Mouse (Mus musculus) myocyte (in vitro differentiated cells): Measurements from ENCODE around the gene Wtap. TPM values are rescaled to one million over a fixed set of nuclear protein-coding genes. Genes with fewer than 3 reads are reported as not detected.

Source experiments
- H3K27me3 ChIP-seq: one replicate; pipeline ENCODE4 v1.6.1; 2011; ENCODE audit not compliant: control insufficient read depth, insufficient read depth, insufficient read length
- H3K36me3 ChIP-seq: one replicate; pipeline ENCODE4 v1.6.1; 2011; ENCODE audit not compliant: control insufficient read depth, insufficient read depth
- H3K4me2 ChIP-seq: one replicate; pipeline ENCODE4 v1.6.1; 2011; ENCODE audit warnings: low read depth, control low read depth
- H3K4me3 ChIP-seq: one replicate; pipeline ENCODE4 v1.5.1; 2011; ENCODE audit warnings: mild to moderate bottlenecking, control low read depth, moderate library complexity
- H3K79me2 ChIP-seq: one replicate; pipeline ENCODE4 v1.6.1; 2011; ENCODE audit not compliant: control insufficient read depth, insufficient read depth
- H3ac ChIP-seq: one replicate; pipeline ENCODE4 v1.6.1; 2011; ENCODE audit not compliant: control insufficient read depth, insufficient read length
- CEBPB ChIP-seq: IDR thresholded peaks from 2 replicates; pipeline ENCODE4 v1.6.1; 2011; ENCODE audit warnings: mild to moderate bottlenecking, moderate library complexity; ENCODE audit not compliant: poor library complexity, insufficient read depth, severe bottlenecking
- E2F4 ChIP-seq: IDR thresholded peaks from one replicate; pipeline ENCODE4 v1.6.1; 2011; ENCODE audit warnings: mild to moderate bottlenecking, control low read depth, moderate library complexity; ENCODE audit not compliant: insufficient read depth
- MAX ChIP-seq: IDR thresholded peaks from one replicate; pipeline ENCODE4 v1.6.1; 2011; ENCODE audit warnings: low read depth, mild to moderate bottlenecking, control low read depth
- MYOD1 ChIP-seq, 3 experiments: IDR thresholded peaks; one replicate each; pipeline ENCODE4 v1.6.1; 2011; ENCODE audit warnings: control low read depth in 2 of 3, low read depth in 2 of 3, mild to moderate bottlenecking in 2 of 3, moderate library complexity in 1 of 3; ENCODE audit not compliant: insufficient read length in 2 of 3, control insufficient read depth in 1 of 3
- MYOG ChIP-seq, 3 experiments: IDR thresholded peaks; one replicate each; pipeline ENCODE4 v1.6.1; 2011; ENCODE audit warnings: control low read depth in 2 of 3, low read depth in 2 of 3, mild to moderate bottlenecking in 2 of 3; ENCODE audit not compliant: insufficient read length in 2 of 3, control insufficient read depth in 1 of 3, insufficient read depth in 1 of 3
- POLR2A ChIP-seq: IDR thresholded peaks from one replicate; pipeline ENCODE4 v1.6.1; 2011; ENCODE audit warnings: low read depth, mild to moderate bottlenecking, control low read depth, moderate library complexity; ENCODE audit not compliant: insufficient read length
- POLR2AphosphoS2 ChIP-seq: IDR thresholded peaks from one replicate; pipeline ENCODE4 v1.6.1; 2011; ENCODE audit warnings: low read depth, control low read depth; ENCODE audit not compliant: insufficient read length
- REST ChIP-seq: IDR thresholded peaks from one replicate; pipeline ENCODE4 v1.6.1; 2011; ENCODE audit warnings: mild to moderate bottlenecking, control low read depth, moderate library complexity; ENCODE audit not compliant: insufficient read depth, insufficient read length
- SRF ChIP-seq: IDR thresholded peaks from one replicate; pipeline ENCODE4 v1.6.1; 2011; ENCODE audit warnings: low read depth; ENCODE audit not compliant: control insufficient read depth, insufficient read length
- TCF12 ChIP-seq: IDR thresholded peaks from one replicate; pipeline ENCODE4 v1.6.1; 2011; ENCODE audit warnings: mild to moderate bottlenecking, control low read depth; ENCODE audit not compliant: poor library complexity, insufficient read depth, severe bottlenecking
- TCF3 ChIP-seq: IDR thresholded peaks from one replicate; pipeline ENCODE4 v1.6.1; 2011; ENCODE audit warnings: low read depth, control low read depth; ENCODE audit not compliant: insufficient read length
- USF1 ChIP-seq: IDR thresholded peaks from one replicate; pipeline ENCODE4 v1.6.1; 2011; ENCODE audit warnings: low read depth, mild to moderate bottlenecking, control low read depth, moderate library complexity
- polyA plus RNA-seq: library from polyadenylated mRNA; unstranded; fragments of >200 nt; fragmentation: generic; extraction: Trizol; gene quantifications from one replicate; pipeline ENCODE4 v1.2.1, GENCODE M21; 2012; ENCODE audit warnings: missing spikeins

Gene Wtap
- polyA plus RNA-seq, 1 experiment = 21.3 TPM

GRCm38 (mm10) chr17:12997890-12998289 is 3.9 kb upstream of the Wtap start:
- Histone ChIP-seq H3ac (no peak overlapping the region), H3K4me3 (no peak overlapping the region), H3K36me3 (no peaks in the 10 kb centered on the region), H3K4me2 (no peak overlapping the region), H3K27me3 (no peaks in the 10 kb centered on the region), H3K79me2 (no peaks in the 10 kb centered on the region)
- TF ChIP-seq MAX (no peak), POLR2AphosphoS2 (no peak)

- Histone ChIP-seq H3K4me2 (no peak overlapping the region), H3K79me2 (peaks cover 3% of the 10 kb centered on the region), H3ac (no peak overlapping the region), H3K27me3 (no peaks in the 10 kb centered on the region), H3K36me3 (no peaks in the 10 kb centered on the region), H3K4me3 (no peak overlapping the region)
- no peak for TF ChIP-seq E2F4
- TF ChIP-seq USF1 = no peak
- no peak for TF ChIP-seq MYOD1 (IDR thresholded peaks at IDR 0.05; ENCODE audit: control insufficient read depth in 1 of 3, insufficient read length in 2 of 3, low read depth in 2 of 3)
- no peak for TF ChIP-seq MYOG (IDR thresholded peaks at IDR 0.05; ENCODE audit: control insufficient read depth in 1 of 3, insufficient read depth in 1 of 3, insufficient read length in 2 of 3, low read depth in 2 of 3)
- no peak for TF ChIP-seq REST
- no peak for TF ChIP-seq MAX
- TF ChIP-seq SRF = no peak
- TF ChIP-seq TCF12 = no peak
- TF ChIP-seq TCF3 = no peak
- TF ChIP-seq POLR2A = no peak
Observed at GRCm38 (mm10) chr17:12996345-12996744, 2.4 kb upstream of the Wtap start.

GRCm38 (mm10) chr17:12992470-12992991 is 1.4 kb downstream of the Wtap start:
- Histone ChIP-seq H3K79me2 (peaks cover 41% of the 10 kb centered on the region), H3K4me2 (peak overlapping the region; percentile 92), H3K36me3 (no peaks in the 10 kb centered on the region), H3K4me3 (peak overlapping the region; percentile 67), H3K27me3 (no peaks in the 10 kb centered on the region), H3ac (peak overlapping the region; percentile 59)
- TF ChIP-seq SRF = peak; percentile 57
- peak in 2 of 3 experiments; percentile 79 to 92 for TF ChIP-seq MYOG (IDR thresholded peaks at IDR 0.05; ENCODE audit: control insufficient read depth in 1 of 3, insufficient read depth in 1 of 3, insufficient read length in 2 of 3, low read depth in 2 of 3)
- TF ChIP-seq POLR2AphosphoS2 = peak; percentile 86
- no peak for TF ChIP-seq MAX
- peak; percentile 78 for TF ChIP-seq POLR2A
- TF ChIP-seq TCF3 = peak; percentile 36
- no peak for TF ChIP-seq USF1
- TF ChIP-seq TCF12 = no peak
- peak; percentile 15 for TF ChIP-seq REST
- peak; percentile 47 for TF ChIP-seq E2F4
- no peak for TF ChIP-seq CEBPB
- TF ChIP-seq MYOD1 (IDR thresholded peaks at IDR 0.05; ENCODE audit: control insufficient read depth in 1 of 3, insufficient read length in 2 of 3, low read depth in 2 of 3) = peak in 2 of 3 experiments; percentile 76 to 84

GRCm38 (mm10) chr17:12991635-12992358 is 2.2 kb downstream of the Wtap start:
- Histone ChIP-seq H3K36me3 (no peaks in the 10 kb centered on the region), H3K79me2 (peaks cover 49% of the 10 kb centered on the region), H3K4me2 (peak overlapping the region; percentile 94), H3K27me3 (no peaks in the 10 kb centered on the region), H3K4me3 (peak overlapping the region; percentile 67), H3ac (peak overlapping the region; percentile 59)
- TF ChIP-seq MAX (no peak), POLR2A (peak; percentile 38), POLR2AphosphoS2 (peak; percentile 23)

GRCm38 (mm10) chr17:12991194-12991634 is 2.8 kb downstream of the Wtap start:
- no peak for TF ChIP-seq SRF
- no peak for TF ChIP-seq TCF12
- no peak for TF ChIP-seq E2F4
- TF ChIP-seq MYOD1 (IDR thresholded peaks at IDR 0.05; ENCODE audit: control insufficient read depth in 1 of 3, insufficient read length in 2 of 3, low read depth in 2 of 3) = no peak
- TF ChIP-seq REST = no peak
- no peak for TF ChIP-seq CEBPB
- no peak for TF ChIP-seq TCF3
- Histone ChIP-seq H3K4me3 (peak overlapping the region; percentile 67), H3K36me3 (no peaks in the 10 kb centered on the region), H3K27me3 (no peaks in the 10 kb centered on the region), H3K4me2 (peak overlapping the region; percentile 94), H3ac (peak overlapping the region; percentile 59), H3K79me2 (peaks cover 55% of the 10 kb centered on the region)
